Mouse (Mus musculus): Measurements from ENCODE around the gene Hck. TPM values are rescaled to one million over a fixed set of nuclear protein-coding genes. Genes with fewer than 3 reads are reported as not detected.

Hck gene
- polyA plus RNA-seq, 1 experiment from 2014 or later = 1.4 TPM

- peak overlapping the region; percentile 20; the same call in 1 of the 2 replicates for H3K4me3 ChIP-seq (ENCODE audit: low read depth, low read length)
- H3K27me3 ChIP-seq (ENCODE audit: control insufficient read depth, insufficient read depth, low read length) = peaks cover 55% of the 10 kb centered on the region
- no peak for ATAC-seq (ENCODE audit: insufficient number of reproducible peaks, low FRiP score, low TSS enrichment, low read depth)
- H3K4me2 ChIP-seq (ENCODE audit: low read depth, severe bottlenecking) = peak overlapping the region; percentile 45
- H3K27ac ChIP-seq (replicated peaks; ENCODE audit: low read depth, low read length) = no peak overlapping the region
- DNase-seq (ENCODE audit: low spot score) = peak; percentile 41
- no peaks in the 10 kb centered on the region for H3K9me3 ChIP-seq (ENCODE audit: control insufficient read depth, low read length)
- 4% methylated on average over 61 of the region's 67 CpGs for WGBS
- peaks cover 3% of the 10 kb centered on the region; the same call in 1 of the 2 replicates for H3K4me1 ChIP-seq (ENCODE audit: control insufficient read depth, insufficient read depth, low read length)
- H3K36me3 ChIP-seq (ENCODE audit: control insufficient read depth, insufficient read depth, low read length) = no peaks in the 10 kb centered on the region
- H3K9ac ChIP-seq (ENCODE audit: low read length) = peak overlapping the region; percentile 45
Observed at GRCm38 (mm10) chr2:153071491-153072184, 36.6 kb upstream of the Hck start.

GRCm38 (mm10) chr2:153074651-153075050, 33.6 kb upstream of the Hck start:
- ATAC-seq (ENCODE audit: insufficient number of reproducible peaks, low FRiP score, low TSS enrichment, low read depth) (no peak), DNase-seq (ENCODE audit: low spot score) (no peak)
- peaks cover 40% of the 10 kb centered on the region for H3K27me3 ChIP-seq (ENCODE audit: control insufficient read depth, insufficient read depth, low read length)
- no peaks in the 10 kb centered on the region for H3K36me3 ChIP-seq (ENCODE audit: control insufficient read depth, insufficient read depth, low read length)
- no peaks in the 10 kb centered on the region for H3K9me3 ChIP-seq (ENCODE audit: control insufficient read depth, low read length)
- H3K4me3 ChIP-seq (ENCODE audit: low read depth, low read length) = no peak overlapping the region
- WGBS = 85% methylated on average over 10 of the region's 10 CpGs
- H3K27ac ChIP-seq (replicated peaks; ENCODE audit: low read depth, low read length) = no peak overlapping the region
- H3K4me2 ChIP-seq (ENCODE audit: low read depth, severe bottlenecking) = no peak overlapping the region
- H3K9ac ChIP-seq (ENCODE audit: low read length) = no peak overlapping the region
- H3K4me1 ChIP-seq (ENCODE audit: control insufficient read depth, insufficient read depth, low read length) = peaks cover 3% of the 10 kb centered on the region; the same call in 1 of the 2 replicates

- H3K27me3 ChIP-seq (ENCODE audit: control insufficient read depth, insufficient read depth, low read length) = peaks cover 27% of the 10 kb centered on the region
- H3K9ac ChIP-seq (ENCODE audit: low read length) = no peak overlapping the region
- H3K4me3 ChIP-seq (ENCODE audit: low read depth, low read length) = no peak overlapping the region
- no peaks in the 10 kb centered on the region for H3K36me3 ChIP-seq (ENCODE audit: control insufficient read depth, insufficient read depth, low read length)
- peaks cover 3% of the 10 kb centered on the region; the same call in 1 of the 2 replicates for H3K4me1 ChIP-seq (ENCODE audit: control insufficient read depth, insufficient read depth, low read length)
- H3K9me3 ChIP-seq (ENCODE audit: control insufficient read depth, low read length) = no peaks in the 10 kb centered on the region
- no peak for DNase-seq (ENCODE audit: low spot score)
- no peak overlapping the region for H3K4me2 ChIP-seq (ENCODE audit: low read depth, severe bottlenecking)
- 55% methylated on average over 2 of the region's 2 CpGs for WGBS
- no peak overlapping the region for H3K27ac ChIP-seq (replicated peaks; ENCODE audit: low read depth, low read length)
- no peak for ATAC-seq (ENCODE audit: insufficient number of reproducible peaks, low FRiP score, low TSS enrichment, low read depth)
Observed at GRCm38 (mm10) chr2:153075961-153076360, 32.3 kb upstream of the Hck start.

- H3K36me3 ChIP-seq (ENCODE audit: control insufficient read depth, insufficient read depth, low read length) = no peaks in the 10 kb centered on the region
- H3K4me2 ChIP-seq (ENCODE audit: low read depth, severe bottlenecking) = no peak overlapping the region
- H3K27me3 ChIP-seq (ENCODE audit: control insufficient read depth, insufficient read depth, low read length) = no peaks in the 10 kb centered on the region
- peak; percentile 94 for DNase-seq (ENCODE audit: low spot score)
- no peak overlapping the region for H3K9ac ChIP-seq (ENCODE audit: low read length)
- H3K9me3 ChIP-seq (ENCODE audit: control insufficient read depth, low read length) = no peaks in the 10 kb centered on the region
- H3K4me3 ChIP-seq (ENCODE audit: low read depth, low read length) = no peak overlapping the region
- 33% methylated on average over 32 of the region's 32 CpGs for WGBS
- ATAC-seq (ENCODE audit: insufficient number of reproducible peaks, low FRiP score, low TSS enrichment, low read depth) = no peak
- no peak overlapping the region for H3K27ac ChIP-seq (replicated peaks; ENCODE audit: low read depth, low read length)
- H3K4me1 ChIP-seq (ENCODE audit: control insufficient read depth, insufficient read depth, low read length) = no peaks in the 10 kb centered on the region
Observed at GRCm38 (mm10) chr2:153080841-153081523, 27.3 kb upstream of the Hck start.

GRCm38 (mm10) chr2:153081866-153082265, 26.4 kb upstream of the Hck start:
- ATAC-seq (ENCODE audit: insufficient number of reproducible peaks, low FRiP score, low TSS enrichment, low read depth) (no peak), DNase-seq (ENCODE audit: low spot score) (no peak)
- no peaks in the 10 kb centered on the region for H3K9me3 ChIP-seq (ENCODE audit: control insufficient read depth, low read length)
- H3K4me2 ChIP-seq (ENCODE audit: low read depth, severe bottlenecking) = no peak overlapping the region
- WGBS = 85% methylated on average over 6 of the region's 6 CpGs
- H3K36me3 ChIP-seq (ENCODE audit: control insufficient read depth, insufficient read depth, low read length) = no peaks in the 10 kb centered on the region
- no peak overlapping the region for H3K4me3 ChIP-seq (ENCODE audit: low read depth, low read length)
- no peaks in the 10 kb centered on the region for H3K4me1 ChIP-seq (ENCODE audit: control insufficient read depth, insufficient read depth, low read length)
- no peak overlapping the region for H3K9ac ChIP-seq (ENCODE audit: low read length)
- H3K27me3 ChIP-seq (ENCODE audit: control insufficient read depth, insufficient read depth, low read length) = no peaks in the 10 kb centered on the region
- H3K27ac ChIP-seq (replicated peaks; ENCODE audit: low read depth, low read length) = no peak overlapping the region

GRCm38 (mm10) chr2:153083275-153083674, 25.0 kb upstream of the Hck start:
- ATAC-seq (ENCODE audit: insufficient number of reproducible peaks, low FRiP score, low TSS enrichment, low read depth) = no peak
- DNase-seq (ENCODE audit: low spot score) = no peak
- Histone ChIP-seq H3K4me1 (ENCODE audit: control insufficient read depth, insufficient read depth, low read length) (no peaks in the 10 kb centered on the region), H3K4me3 (ENCODE audit: low read depth, low read length) (no peak overlapping the region), H3K27ac (replicated peaks; ENCODE audit: low read depth, low read length) (no peak overlapping the region), H3K9ac (ENCODE audit: low read length) (no peak overlapping the region), H3K36me3 (ENCODE audit: control insufficient read depth, insufficient read depth, low read length) (no peaks in the 10 kb centered on the region), H3K4me2 (ENCODE audit: low read depth, severe bottlenecking) (no peak overlapping the region), H3K9me3 (ENCODE audit: control insufficient read depth, low read length) (no peaks in the 10 kb centered on the region), H3K27me3 (ENCODE audit: control insufficient read depth, insufficient read depth, low read length) (no peaks in the 10 kb centered on the region)
- WGBS = 85% methylated on average over 8 of the region's 8 CpGs

GRCm38 (mm10) chr2:153083824-153084223, 24.4 kb upstream of the Hck start:
- Histone ChIP-seq H3K27ac (replicated peaks; ENCODE audit: low read depth, low read length) (no peak overlapping the region), H3K9ac (ENCODE audit: low read length) (no peak overlapping the region), H3K27me3 (ENCODE audit: control insufficient read depth, insufficient read depth, low read length) (no peaks in the 10 kb centered on the region), H3K4me1 (ENCODE audit: control insufficient read depth, insufficient read depth, low read length) (no peaks in the 10 kb centered on the region), H3K4me2 (ENCODE audit: low read depth, severe bottlenecking) (no peak overlapping the region), H3K4me3 (ENCODE audit: low read depth, low read length) (no peak overlapping the region), H3K9me3 (ENCODE audit: control insufficient read depth, low read length) (no peaks in the 10 kb centered on the region), H3K36me3 (ENCODE audit: control insufficient read depth, insufficient read depth, low read length) (no peaks in the 10 kb centered on the region)
- WGBS = 83% methylated on average over 4 of the region's 4 CpGs
- no peak for DNase-seq (ENCODE audit: low spot score)
- ATAC-seq (ENCODE audit: insufficient number of reproducible peaks, low FRiP score, low TSS enrichment, low read depth) = no peak

- no peak overlapping the region for H3K4me2 ChIP-seq (ENCODE audit: low read depth, severe bottlenecking)
- DNase-seq (ENCODE audit: low spot score) (no peak), ATAC-seq (ENCODE audit: insufficient number of reproducible peaks, low FRiP score, low TSS enrichment, low read depth) (no peak)
- H3K4me3 ChIP-seq (ENCODE audit: low read depth, low read length) = no peak overlapping the region
- no peak overlapping the region for H3K27ac ChIP-seq (replicated peaks; ENCODE audit: low read depth, low read length)
- no peaks in the 10 kb centered on the region for H3K9me3 ChIP-seq (ENCODE audit: control insufficient read depth, low read length)
- no peaks in the 10 kb centered on the region for H3K27me3 ChIP-seq (ENCODE audit: control insufficient read depth, insufficient read depth, low read length)
- no peaks in the 10 kb centered on the region for H3K36me3 ChIP-seq (ENCODE audit: control insufficient read depth, insufficient read depth, low read length)
- 67% methylated on average over 6 of the region's 7 CpGs for WGBS
- H3K4me1 ChIP-seq (ENCODE audit: control insufficient read depth, insufficient read depth, low read length) = no peaks in the 10 kb centered on the region
- H3K9ac ChIP-seq (ENCODE audit: low read length) = no peak overlapping the region
Observed at GRCm38 (mm10) chr2:153084261-153084976, 23.8 kb upstream of the Hck start.
